Mouse (Mus musculus) C2C12 (cell line): Measurements from ENCODE around the gene Eno1. TPM values are rescaled to one million over a fixed set of nuclear protein-coding genes. Genes with fewer than 3 reads are reported as not detected.

Experiments used
- H3K27me3 ChIP-seq: one replicate; pipeline ENCODE4 v1.6.1; 2011; ENCODE audit not compliant: control insufficient read depth, insufficient read depth, insufficient read length
- H3K36me3 ChIP-seq: one replicate; pipeline ENCODE4 v1.6.1; 2011; ENCODE audit not compliant: control insufficient read depth, insufficient read depth
- H3K4me3 ChIP-seq: one replicate; pipeline ENCODE4 v1.5.1; 2011; ENCODE audit warnings: mild to moderate bottlenecking, control low read depth; ENCODE audit not compliant: poor library complexity, insufficient read depth, severe bottlenecking
- H3K79me2 ChIP-seq: one replicate; pipeline ENCODE4 v1.6.1; 2011; ENCODE audit not compliant: control insufficient read depth, insufficient read depth
- H3K79me3 ChIP-seq: one replicate; pipeline ENCODE4 v1.6.1; 2011; ENCODE audit warnings: low read depth, control low read depth
- H3ac ChIP-seq: one replicate; pipeline ENCODE3; 2011; ENCODE audit warnings: low read depth; ENCODE audit not compliant: control insufficient read depth, insufficient read length
- CEBPB ChIP-seq: IDR thresholded peaks from one replicate; pipeline ENCODE4 v1.6.1; 2011; ENCODE audit warnings: low read depth, mild to moderate bottlenecking, control low read depth, moderate library complexity
- CTCF ChIP-seq: IDR thresholded peaks from one replicate; pipeline ENCODE4 v1.5.1; 2011; ENCODE audit not compliant: control insufficient read depth, insufficient read depth, insufficient read length
- FOSL1 ChIP-seq: IDR thresholded peaks from one replicate; pipeline ENCODE4 v1.8.0; 2011; ENCODE audit warnings: mild to moderate bottlenecking, low read length; ENCODE audit not compliant: poor library complexity, insufficient read depth, severe bottlenecking
- MAX ChIP-seq: IDR thresholded peaks from one replicate; pipeline ENCODE4 v1.6.1; 2011; ENCODE audit warnings: mild to moderate bottlenecking, control low read depth
- MYOD1 ChIP-seq: IDR thresholded peaks from one replicate; pipeline ENCODE4 v1.6.1; 2011; ENCODE audit warnings: low read depth; ENCODE audit not compliant: control insufficient read depth, insufficient read length
- MYOG ChIP-seq: IDR thresholded peaks from one replicate; pipeline ENCODE4 v1.6.1; 2011; ENCODE audit not compliant: control insufficient read depth, insufficient read length; ENCODE audit errors: extremely low read depth
- USF1 ChIP-seq: IDR thresholded peaks from one replicate; pipeline ENCODE4 v1.6.1; 2011; ENCODE audit warnings: low read depth, mild to moderate bottlenecking, control low read depth, moderate library complexity
- polyA plus RNA-seq: library from polyadenylated mRNA; unstranded; fragments of >200 nt; fragmentation: generic; extraction: Trizol; gene quantifications from one replicate; pipeline ENCODE4 v1.2.1, GENCODE M21; 2012; ENCODE audit warnings: missing spikeins

The Eno1 gene
- polyA plus RNA-seq, 1 experiment, result 1,471 TPM

DNA sequence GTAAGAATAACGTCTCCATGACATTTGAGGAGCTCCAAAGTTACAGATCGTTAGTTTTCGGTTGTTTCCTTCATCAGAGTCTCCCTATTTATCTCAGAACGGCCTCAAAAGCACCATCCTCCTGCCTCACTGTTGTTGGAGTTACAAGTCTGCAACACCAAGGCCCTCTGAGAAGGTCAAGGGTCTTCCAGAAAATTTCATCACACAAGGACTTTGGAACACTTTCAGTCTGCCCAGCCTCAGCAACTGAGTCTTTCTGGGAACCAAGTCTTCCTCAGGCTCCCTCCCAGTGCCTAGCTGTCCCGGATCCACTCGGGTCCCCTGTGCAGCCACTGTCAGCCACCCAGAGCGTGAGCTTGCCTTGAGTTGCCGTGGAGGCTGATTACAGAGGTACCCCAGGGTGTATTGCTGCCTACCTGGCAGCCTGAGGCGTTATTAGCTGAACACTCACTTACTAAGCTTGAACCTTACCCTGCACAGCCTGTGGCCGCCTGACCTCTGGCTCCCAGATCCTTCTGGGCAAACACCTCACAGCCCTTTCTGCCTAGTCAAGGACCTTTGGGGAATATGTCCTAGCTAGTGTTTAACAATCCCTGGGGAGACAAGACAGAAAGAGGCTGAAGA is 15.4 kb upstream of the Eno1 start:
- Histone ChIP-seq H3K27me3 (no peaks in the 10 kb centered on the region), H3K79me2 (no peaks in the 10 kb centered on the region), H3K4me3 (no peak overlapping the region), H3K79me3 (no peaks in the 10 kb centered on the region), H3ac (no peak overlapping the region), H3K36me3 (no peaks in the 10 kb centered on the region)
- TF ChIP-seq MAX, result no peak
- no peak for TF ChIP-seq CTCF
- no peak for TF ChIP-seq MYOD1
- no peak for TF ChIP-seq MYOG
- TF ChIP-seq CEBPB, result no peak
- no peak for TF ChIP-seq USF1
- TF ChIP-seq FOSL1, result no peak

- Histone ChIP-seq H3K4me3 (no peak overlapping the region), H3K27me3 (no peaks in the 10 kb centered on the region), H3K79me2 (no peaks in the 10 kb centered on the region), H3K36me3 (no peaks in the 10 kb centered on the region), H3K79me3 (no peaks in the 10 kb centered on the region), H3ac (no peak overlapping the region)
- no peak for TF ChIP-seq CEBPB
- no peak for TF ChIP-seq CTCF
- TF ChIP-seq MAX, result no peak
- no peak for TF ChIP-seq MYOG
- no peak for TF ChIP-seq FOSL1
- no peak for TF ChIP-seq USF1
- TF ChIP-seq MYOD1, result no peak
Observed at GRCm38 (mm10) chr4:150223830-150224229, 12.7 kb upstream of the Eno1 start.

GRCm38 (mm10) chr4:150225700-150226099 is 10.8 kb upstream of the Eno1 start:
- Histone ChIP-seq H3K27me3 (no peaks in the 10 kb centered on the region), H3K36me3 (no peaks in the 10 kb centered on the region), H3K4me3 (no peak overlapping the region), H3K79me3 (no peaks in the 10 kb centered on the region), H3ac (no peak overlapping the region), H3K79me2 (no peaks in the 10 kb centered on the region)
- TF ChIP-seq USF1 (no peak), MYOG (no peak), FOSL1 (no peak), MYOD1 (no peak), MAX (no peak), CTCF (no peak), CEBPB (no peak)

GRCm38 (mm10) chr4:150226818-150227688 is 9.5 kb upstream of the Eno1 start:
- Histone ChIP-seq H3K27me3 (no peaks in the 10 kb centered on the region), H3K79me2 (no peaks in the 10 kb centered on the region), H3K79me3 (no peaks in the 10 kb centered on the region), H3ac (no peak overlapping the region), H3K4me3 (no peak overlapping the region), H3K36me3 (no peaks in the 10 kb centered on the region)
- TF ChIP-seq CEBPB (no peak), MYOD1 (no peak), USF1 (no peak), MAX (no peak), FOSL1 (no peak), MYOG (no peak), CTCF (no peak)

GRCm38 (mm10) chr4:150228581-150229348 is 7.8 kb upstream of the Eno1 start:
- no peak for TF ChIP-seq MYOG
- TF ChIP-seq CEBPB, result no peak
- TF ChIP-seq CTCF, result no peak
- no peak for TF ChIP-seq MAX
- TF ChIP-seq USF1, result no peak
- no peak for TF ChIP-seq FOSL1
- TF ChIP-seq MYOD1, result no peak
- no peak overlapping the region for H3K4me3 ChIP-seq
- no peaks in the 10 kb centered on the region for H3K79me2 ChIP-seq
- H3K79me3 ChIP-seq, result no peaks in the 10 kb centered on the region
- no peaks in the 10 kb centered on the region for H3K27me3 ChIP-seq
- H3K36me3 ChIP-seq, result no peaks in the 10 kb centered on the region
- H3ac ChIP-seq, result no peak overlapping the region
